8 mouse cellular contexts compared by ENCODE assay signal in genomic region chr4:99121123-99121755, GRCm38 (mm10). TPM values are rescaled to one million over a fixed set of nuclear protein-coding genes. Genes with fewer than 3 reads are reported as not detected.
DNase-seq lines count a peak whose midpoint lies in the region; ATAC-seq and TF ChIP-seq lines count a peak whose summit lies in the region.

No protein-coding gene starts in this region.

- peak overlapping the region; percentile 87 for H3K27ac ChIP-seq in cerebellum, adult 2 months (ENCODE audit: insufficient read depth, low read length)
- H3K27ac ChIP-seq in neural tube, embryonic 11.5 days (ENCODE audit: low read depth, low read length): peak overlapping the region; percentile 90; the same call in 1 of the 2 replicates
- peak overlapping the region; percentile 88; the same call in 1 of the 2 replicates for H3K27ac ChIP-seq in limb, embryonic 12.5 days
- no peak overlapping the region for H3K27ac ChIP-seq in stomach, embryonic 16.5 days (ENCODE audit: low read length)

- no peak for DNase-seq in cerebellum, adult 2 months
- no peak for DNase-seq in cerebellum, adult 11 months
- no peak for DNase-seq in neural tube, embryonic 11.5 days (ENCODE audit: low spot score)
- no peak for DNase-seq in neural tube, embryonic 10.5 days (ENCODE audit: extremely low spot score, low spot score)
- no peak for DNase-seq in spleen, postnatal 4 days (ENCODE audit: low spot score in 2 of 2)
- no peak for DNase-seq in spleen, adult 12 weeks (ENCODE audit: low spot score)

- H3K4me3 ChIP-seq in cerebellum, adult 2 months (replicated peaks; ENCODE audit: insufficient read depth, low read depth, low read length): peak overlapping the region; percentile 88
- peak overlapping the region; percentile 99 for H3K4me3 ChIP-seq in neural tube, embryonic 11.5 days (ENCODE audit: low read depth, low read length)
- H3K4me3 ChIP-seq in limb, embryonic 12.5 days (replicated peaks): peak overlapping the region; percentile 99
- H3K4me3 ChIP-seq in stomach, embryonic 16.5 days (replicated peaks; ENCODE audit: low read length): peak overlapping the region; percentile 88

- H3K36me3 ChIP-seq in neural tube, embryonic 11.5 days (ENCODE audit: control insufficient read depth, insufficient read depth, low read length): no peaks in the 10 kb centered on the region
- no peaks in the 10 kb centered on the region for H3K36me3 ChIP-seq in limb, embryonic 12.5 days
- H3K36me3 ChIP-seq in stomach, embryonic 16.5 days (ENCODE audit: control insufficient read depth, insufficient read depth, low read length): no peaks in the 10 kb centered on the region

- WGBS in cerebellum, adult 2 months: 2% methylated on average over 17 of the region's 17 CpGs
- WGBS in neural tube, embryonic 11.5 days: 5% methylated on average over 17 of the region's 17 CpGs
- 3% methylated on average over 17 of the region's 17 CpGs for WGBS in limb, embryonic 12.5 days
- WGBS in stomach, embryonic 16.5 days: 3% methylated on average over 17 of the region's 17 CpGs

- peak overlapping the region; percentile 99 for H3K9ac ChIP-seq in neural tube, embryonic 11.5 days (ENCODE audit: low read length)
- peak overlapping the region; percentile 99 for H3K9ac ChIP-seq in limb, embryonic 12.5 days (replicated peaks)
- peak overlapping the region; percentile 97 for H3K9ac ChIP-seq in stomach, embryonic 16.5 days (ENCODE audit: low read length)

- H3K27me3 ChIP-seq in cerebellum, adult 2 months (ENCODE audit: control insufficient read depth, insufficient read depth, low read length): no peaks in the 10 kb centered on the region
- H3K27me3 ChIP-seq in neural tube, embryonic 11.5 days (ENCODE audit: control insufficient read depth, insufficient read depth, low read length): no peaks in the 10 kb centered on the region
- no peaks in the 10 kb centered on the region for H3K27me3 ChIP-seq in limb, embryonic 12.5 days
- H3K27me3 ChIP-seq in stomach, embryonic 16.5 days (ENCODE audit: control insufficient read depth, insufficient read depth, low read length): no peaks in the 10 kb centered on the region

- TF ChIP-seq CTCF in cerebellum, adult 2 months (IDR thresholded peaks at IDR 0.05; ENCODE audit: borderline replicate concordance, insufficient read depth, low read depth, low read length): no peak

- no peaks in the 10 kb centered on the region for H3K9me3 ChIP-seq in neural tube, embryonic 11.5 days (ENCODE audit: control insufficient read depth, low read length)
- H3K9me3 ChIP-seq in limb, embryonic 12.5 days: no peaks in the 10 kb centered on the region
- no peaks in the 10 kb centered on the region for H3K9me3 ChIP-seq in stomach, embryonic 16.5 days (replicated peaks; ENCODE audit: control insufficient read depth, low read length)

- no peak for TF ChIP-seq POLR2A in cerebellum, adult 2 months (IDR thresholded peaks at IDR 0.05; ENCODE audit: borderline replicate concordance, insufficient read depth, low read length)

- ATAC-seq in neural tube, embryonic 11.5 days (ENCODE audit: insufficient read depth, low FRiP score, low TSS enrichment): peak; percentile 31
- peak; percentile 54 for ATAC-seq in limb, embryonic 12.5 days (ENCODE audit: insufficient number of reproducible peaks, insufficient read depth, low FRiP score, low TSS enrichment, low read depth)
- no peak for ATAC-seq in stomach, embryonic 16.5 days (ENCODE audit: insufficient read depth, low FRiP score)

- H3K4me2 ChIP-seq in neural tube, embryonic 11.5 days (ENCODE audit: low read depth): peak overlapping the region; percentile 74
- H3K4me2 ChIP-seq in limb, embryonic 12.5 days: peak overlapping the region; percentile 65
- H3K4me2 ChIP-seq in stomach, embryonic 16.5 days (ENCODE audit: low read depth, low read length): peak overlapping the region; percentile 69

- H3K4me1 ChIP-seq in cerebellum, adult 2 months (ENCODE audit: control insufficient read depth, insufficient read depth, low read length): peaks cover 6% of the 10 kb centered on the region
- peaks cover 10% of the 10 kb centered on the region for H3K4me1 ChIP-seq in neural tube, embryonic 11.5 days (ENCODE audit: control insufficient read depth, insufficient read depth, low read length)
- peaks cover 37% of the 10 kb centered on the region for H3K4me1 ChIP-seq in limb, embryonic 12.5 days (replicated peaks)
- peaks cover 27% of the 10 kb centered on the region; the same call in 1 of the 2 replicates for H3K4me1 ChIP-seq in stomach, embryonic 16.5 days (ENCODE audit: control insufficient read depth, insufficient read depth, low read length)

RNA-seq across cellular contexts. Expression of gene Dock7, which starts 0.5 kb away (rescaled TPM):
- 47.5 and 48.2 TPM in 2 replicates for polyA plus RNA-seq in cerebellum, adult 2 months (2012; rRNA removed)
- polyA plus RNA-seq in neural tube, embryonic 11.5 days (2014; fragmentation: Nextera tagmentation; extraction: Ambion mirVana): 108 and 114 TPM in 2 replicates
- polyA plus RNA-seq in limb, embryonic 12.5 days (2016; fragmentation: Nextera tagmentation; extraction: Ambion mirVana): 94.7 and 95.3 TPM in 2 replicates
- polyA plus RNA-seq in stomach, embryonic 16.5 days (2015; fragmentation: Nextera tagmentation; extraction: Ambion mirVana): 51.3 and 52.1 TPM in 2 replicates
